Mouse (Mus musculus): ENCODE measurements around the gene Ssxb6. TPM values are rescaled to one million over a fixed set of nuclear protein-coding genes. Genes with fewer than 3 reads are reported as not detected.
"Not testable (repeated sequence)": the region's sequence is repeated elsewhere in the genome, so short reads cannot be mapped to it uniquely, and the experiment has no call there.

Ssxb6 gene
- not detected for total RNA-seq (2021)
- not detected in 2 replicates for polyA plus RNA-seq (2012; rRNA removed)
- long read RNA-seq: 0 reads

DNA sequence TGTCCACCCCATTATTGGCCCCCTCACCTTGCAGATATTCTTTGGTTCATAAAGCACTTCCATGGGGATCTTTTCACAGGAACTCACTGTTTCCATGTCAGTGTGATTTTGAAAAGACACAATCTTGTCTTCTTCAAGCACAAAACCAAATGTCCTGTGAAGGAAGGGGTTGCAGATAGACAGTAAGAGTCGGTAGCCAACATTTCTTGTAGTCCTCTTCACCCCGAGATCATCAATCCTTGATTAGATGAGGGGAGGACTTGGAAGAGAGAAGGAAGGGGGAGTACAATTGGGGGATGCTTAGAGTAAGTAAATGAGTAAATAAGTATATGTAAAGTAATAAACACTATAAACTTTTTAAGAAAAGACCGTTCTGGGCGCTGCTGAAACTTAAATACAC, at the start of gene Ssxb6:
Ssxb6 (minus strand) TSS at position 101 of the 400 bp plus-strand sequence.
- H3K4me3 ChIP-seq; H3K9ac ChIP-seq (ENCODE audit: low read depth, low read length); H3K36me3 ChIP-seq (ENCODE audit: control insufficient read depth, insufficient read depth, low read length); H3K27ac ChIP-seq; H3K79me2 ChIP-seq (replicated peaks; ENCODE audit: control insufficient read depth, insufficient read depth, low read length); DNase-seq; H3K4me1 ChIP-seq (ENCODE audit: control insufficient read depth, insufficient read depth, low read length); H3K27me3 ChIP-seq (ENCODE audit: control insufficient read depth, insufficient read depth, low read length); intact Hi-C loops (cut with DNase I): not testable (repeated sequence)
- 57% methylated on average over 4 of the region's 4 CpGs for WGBS

DNA sequence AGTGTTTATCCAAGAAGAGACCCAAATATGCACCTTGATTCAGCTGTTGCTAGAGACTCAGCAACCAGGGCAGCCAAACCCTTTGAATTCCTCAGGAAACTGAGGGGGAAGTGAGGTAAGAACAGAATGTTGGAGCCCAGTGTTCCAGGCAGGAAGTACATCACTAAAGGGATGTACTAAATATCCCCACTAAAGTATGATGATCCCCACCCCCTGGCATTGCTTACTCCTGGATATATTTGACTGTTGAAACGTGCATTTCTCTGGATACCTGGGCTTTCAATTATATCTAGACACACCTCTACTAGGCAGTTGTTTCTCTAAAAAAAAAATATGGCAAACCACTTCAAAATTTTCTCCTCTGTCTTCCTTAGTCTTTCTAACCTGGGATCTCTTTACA, 43.7 kb upstream of the Ssxb6 start, which contains the start of gene Ssxb3:
Ssxb3 (minus strand) TSS at position 101 of the 400 bp plus-strand sequence.
- H3K27me3 ChIP-seq (ENCODE audit: control insufficient read depth, insufficient read depth, low read length); H3K27ac ChIP-seq; H3K4me3 ChIP-seq; H3K79me2 ChIP-seq (replicated peaks; ENCODE audit: control insufficient read depth, insufficient read depth, low read length); intact Hi-C loops (cut with DNase I); DNase-seq; H3K36me3 ChIP-seq (ENCODE audit: control insufficient read depth, insufficient read depth, low read length); H3K9ac ChIP-seq (ENCODE audit: low read depth, low read length); H3K4me1 ChIP-seq (ENCODE audit: control insufficient read depth, insufficient read depth, low read length): not testable (repeated sequence)
- 21% methylated on average over 1 of the region's 1 CpGs for WGBS

DNA sequence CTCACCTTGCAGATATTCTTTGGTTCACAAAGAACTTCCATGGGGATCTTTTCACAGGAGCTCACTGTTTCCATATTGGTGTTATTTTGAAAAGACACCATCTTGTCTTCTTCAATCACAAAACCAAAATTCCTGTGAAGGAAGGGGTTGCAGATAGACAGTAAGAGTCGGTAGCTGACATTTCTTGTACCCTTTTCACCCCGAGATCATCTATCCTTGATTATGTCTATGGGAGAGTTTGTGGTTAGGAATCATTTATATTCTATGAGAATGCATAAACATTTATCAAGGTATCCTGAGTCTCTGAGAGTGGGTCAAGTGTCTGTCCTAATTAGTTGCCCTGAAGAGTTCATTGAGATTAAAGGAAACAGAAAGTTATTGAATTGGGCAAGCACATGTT, 23.2 kb downstream of the Ssxb6 start, which contains the start of gene Gm14459:
Gm14459 (minus strand) TSS at position 101 of the 400 bp plus-strand sequence.
- Histone ChIP-seq H3K79me2 (replicated peaks; ENCODE audit: control insufficient read depth, insufficient read depth, low read length) (no peaks in the 10 kb centered on the region), H3K36me3 (ENCODE audit: control insufficient read depth, insufficient read depth, low read length) (no peaks in the 10 kb centered on the region), H3K27ac (no peak within 1 kb of the TSS), H3K27me3 (ENCODE audit: control insufficient read depth, insufficient read depth, low read length) (no peaks in the 10 kb centered on the region), H3K4me1 (ENCODE audit: control insufficient read depth, insufficient read depth, low read length) (no peaks in the 10 kb centered on the region), H3K9ac (ENCODE audit: low read depth, low read length) (no peak within 1 kb of the TSS), H3K4me3 (no peak within 1 kb of the TSS)
- no peak for DNase-seq
- TF ChIP-seq CTCF (IDR thresholded peaks at IDR 0.05) (no peak), POLR2A (IDR thresholded peaks at IDR 0.05; ENCODE audit: insufficient read depth, low read depth, low read length) (no peak)
- intact Hi-C loops (cut with DNase I): no loop called here
- 61% methylated on average over 2 of the region's 2 CpGs for WGBS

Other genes with a start within 250 kb of the Ssxb6 start
- not detected for gene Ssxb10, start 220.8 kb downstream of the Ssxb6 start, total RNA-seq (2021)
- not detected in 2 replicates for gene Ssxb10, start 220.8 kb downstream of the Ssxb6 start, polyA plus RNA-seq (2012; rRNA removed)
- gene Ssxb9, start 181.3 kb downstream of the Ssxb6 start, total RNA-seq (2021): not detected
- gene Ssxb9, start 181.3 kb downstream of the Ssxb6 start, polyA plus RNA-seq (2012; rRNA removed): not detected in 2 replicates
- not detected for gene Ssxb1, start 134.9 kb downstream of the Ssxb6 start, total RNA-seq (2021)
- gene Ssxb1, start 134.9 kb downstream of the Ssxb6 start, polyA plus RNA-seq (2012; rRNA removed): not detected in 2 replicates
- not detected for gene Ssxb2, start 86.5 kb downstream of the Ssxb6 start, total RNA-seq (2021)
- not detected in 2 replicates for gene Ssxb2, start 86.5 kb downstream of the Ssxb6 start, polyA plus RNA-seq (2012; rRNA removed)
- gene Gm14459, start 23.3 kb downstream of the Ssxb6 start, total RNA-seq (2021): not detected
- not detected in 2 replicates for gene Gm14459, start 23.3 kb downstream of the Ssxb6 start, polyA plus RNA-seq (2012; rRNA removed)
- gene Ssxb3, start 43.6 kb upstream of the Ssxb6 start, total RNA-seq (2021): not detected
- not detected in 2 replicates for gene Ssxb3, start 43.6 kb upstream of the Ssxb6 start, polyA plus RNA-seq (2012; rRNA removed)
- not detected for gene Ssxb8, start 142.6 kb upstream of the Ssxb6 start, total RNA-seq (2021)
- not detected in 2 replicates for gene Ssxb8, start 142.6 kb upstream of the Ssxb6 start, polyA plus RNA-seq (2012; rRNA removed)
- gene Ssx9, start 200.2 kb upstream of the Ssxb6 start, total RNA-seq (2021): not detected
- gene Ssx9, start 200.2 kb upstream of the Ssxb6 start, polyA plus RNA-seq (2012; rRNA removed): not detected in 2 replicates

All from heart, adult 2 months (tissue).